Mouse (Mus musculus) hindbrain, embryonic 16.5 days (tissue): ENCODE measurements at regions not wholly inside any gene's neighbourhood (a gene's known extent, or its start where the extent isn't known, plus 50 kb on each side); places are given as distances from the start of the nearest gene placed in this dataset.
A peak's percentile ranks its signal among the peaks of the same experiment; 100 is the strongest.

ENCODE experiments used
- ATAC-seq: fragments of 200-750 bp; cut with Nextera tagmentation; 2 replicates; pipeline ENCODE4 v1.8.0; 2017; ENCODE audit warnings: moderate TSS enrichment, moderate library complexity
- H3K27ac ChIP-seq: fragments of 300-500 bp; sonication (generic); 2 replicates; pipeline ENCODE4 v1.5.1; 2014; ENCODE audit warnings: low read depth, mild to moderate bottlenecking, control low read depth, low read length, moderate library complexity
- H3K27me3 ChIP-seq: fragments of 300-500 bp; sonication (generic); replicated peaks from 2 replicates; pipeline ENCODE4 v1.6.1; 2014; ENCODE audit warnings: low read length; ENCODE audit not compliant: control insufficient read depth, insufficient read depth
- H3K36me3 ChIP-seq: fragments of 300-500 bp; sonication (generic); 2 replicates; pipeline ENCODE4 v1.6.1; 2014; ENCODE audit warnings: mild to moderate bottlenecking, low read length, moderate library complexity, mixed read lengths; ENCODE audit not compliant: control insufficient read depth, insufficient read depth
- H3K4me1 ChIP-seq: fragments of 300-500 bp; sonication (generic); 2 replicates; pipeline ENCODE4 v1.6.1; 2014; ENCODE audit warnings: low read depth, low read length; ENCODE audit not compliant: control insufficient read depth, insufficient read depth
- H3K4me2 ChIP-seq: fragments of 300-500 bp; sonication (generic); 2 replicates; pipeline ENCODE4 v1.6.1; 2014; ENCODE audit warnings: mild to moderate bottlenecking, low read length, control low read depth, moderate library complexity
- H3K4me3 ChIP-seq: fragments of 300-500 bp; sonication (generic); 2 replicates; pipeline ENCODE4 v1.5.1; 2014; ENCODE audit warnings: mild to moderate bottlenecking, low read length, control low read depth, moderate library complexity
- H3K9ac ChIP-seq: fragments of 300-500 bp; sonication (generic); 2 replicates; pipeline ENCODE4 v1.6.1; 2014; ENCODE audit warnings: low read depth, mild to moderate bottlenecking, control low read depth, low read length, moderate library complexity
- H3K9me3 ChIP-seq: fragments of 300-500 bp; sonication (generic); 2 replicates; pipeline ENCODE4 v1.6.1; 2014; ENCODE audit warnings: mild to moderate bottlenecking, low read length, moderate library complexity; ENCODE audit not compliant: control insufficient read depth
- WGBS: fragments of 180-500 bp; shearing (Covaris S2); extraction: QIAGEN DNeasy Blood & Tissue Kit; methylation state at CpG from one replicate; pipeline ENCODE4 v1.1.7; 2014; 5-methylcytosine and 5-hydroxymethylcytosine counted together

DNA sequence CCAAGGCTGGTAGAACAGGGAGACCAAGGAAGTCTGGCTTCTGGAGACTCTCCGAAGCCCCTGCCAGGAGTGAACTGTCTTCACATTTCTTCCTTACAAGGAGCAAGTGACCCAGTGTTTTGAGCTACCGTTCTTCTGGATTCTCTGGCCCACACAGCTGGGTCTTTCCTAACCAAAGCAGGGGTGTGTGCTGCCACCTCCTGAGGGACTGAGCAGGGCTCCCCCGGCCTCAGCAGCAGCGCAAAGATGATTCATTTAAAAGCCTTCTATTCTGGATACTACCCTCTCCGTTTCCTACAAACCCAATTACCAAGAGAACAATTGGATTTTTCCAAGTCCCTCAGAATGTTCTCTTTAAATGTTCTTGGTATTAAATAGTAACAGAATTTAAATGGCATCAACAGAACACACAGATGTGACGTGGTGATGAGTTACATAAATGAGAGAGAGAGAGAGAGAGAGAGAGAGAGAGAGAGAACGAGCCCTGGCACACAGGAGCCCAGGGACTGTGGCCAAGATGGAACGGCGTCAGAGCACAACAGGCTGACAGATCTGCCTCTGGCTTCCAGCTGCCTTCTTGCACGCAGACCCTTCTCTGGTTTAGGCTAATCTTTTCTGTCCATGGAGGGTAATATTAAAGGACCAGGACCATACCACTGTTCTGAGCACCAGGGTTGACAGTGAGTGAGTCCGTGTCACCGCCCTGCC is 191.6 kb downstream of the Agtpbp1 start:
- no peak overlapping the region for H3K4me2 ChIP-seq
- no peak for ATAC-seq
- H3K9me3 ChIP-seq, result no peaks in the 10 kb centered on the region
- no peak overlapping the region for H3K27ac ChIP-seq
- WGBS, result 64% methylated on average over 12 of the region's 12 CpGs
- H3K9ac ChIP-seq, result no peak overlapping the region
- no peaks in the 10 kb centered on the region for H3K36me3 ChIP-seq
- H3K27me3 ChIP-seq, result no peaks in the 10 kb centered on the region
- 0 out of 2 replicates have a peak, but pooled peaks cover 2% of the 10 kb centered on the region for H3K4me1 ChIP-seq
- H3K4me3 ChIP-seq, result no peak overlapping the region

DNA sequence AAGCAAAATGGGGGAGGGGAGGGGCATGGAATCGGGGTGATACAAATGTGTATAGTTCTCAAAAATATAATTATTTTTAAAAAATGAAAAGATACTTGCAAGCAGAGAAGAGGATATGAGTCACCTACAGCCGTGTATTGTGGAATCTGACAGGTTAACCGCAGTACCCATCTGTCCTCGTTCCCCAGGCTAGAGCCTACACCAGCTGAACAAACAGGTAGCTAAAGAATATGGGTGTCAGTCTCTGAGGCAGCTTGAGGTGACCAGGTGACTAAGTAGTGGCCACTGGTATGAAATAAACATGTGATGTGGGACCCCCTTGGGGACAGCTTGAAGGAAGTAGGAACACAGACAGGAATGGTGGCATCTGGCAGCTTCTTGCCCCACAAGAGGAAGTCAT is 192.2 kb downstream of the Agtpbp1 start:
- ATAC-seq, result no peak
- no peak overlapping the region for H3K4me3 ChIP-seq
- H3K4me2 ChIP-seq, result no peak overlapping the region
- WGBS, result 90% methylated on average over 4 of the region's 4 CpGs
- no peaks in the 10 kb centered on the region for H3K9me3 ChIP-seq
- H3K27ac ChIP-seq, result no peak overlapping the region
- no peaks in the 10 kb centered on the region for H3K36me3 ChIP-seq
- H3K9ac ChIP-seq, result no peak overlapping the region
- H3K4me1 ChIP-seq, result peaks cover 3% of the 10 kb centered on the region
- H3K27me3 ChIP-seq, result no peaks in the 10 kb centered on the region

DNA sequence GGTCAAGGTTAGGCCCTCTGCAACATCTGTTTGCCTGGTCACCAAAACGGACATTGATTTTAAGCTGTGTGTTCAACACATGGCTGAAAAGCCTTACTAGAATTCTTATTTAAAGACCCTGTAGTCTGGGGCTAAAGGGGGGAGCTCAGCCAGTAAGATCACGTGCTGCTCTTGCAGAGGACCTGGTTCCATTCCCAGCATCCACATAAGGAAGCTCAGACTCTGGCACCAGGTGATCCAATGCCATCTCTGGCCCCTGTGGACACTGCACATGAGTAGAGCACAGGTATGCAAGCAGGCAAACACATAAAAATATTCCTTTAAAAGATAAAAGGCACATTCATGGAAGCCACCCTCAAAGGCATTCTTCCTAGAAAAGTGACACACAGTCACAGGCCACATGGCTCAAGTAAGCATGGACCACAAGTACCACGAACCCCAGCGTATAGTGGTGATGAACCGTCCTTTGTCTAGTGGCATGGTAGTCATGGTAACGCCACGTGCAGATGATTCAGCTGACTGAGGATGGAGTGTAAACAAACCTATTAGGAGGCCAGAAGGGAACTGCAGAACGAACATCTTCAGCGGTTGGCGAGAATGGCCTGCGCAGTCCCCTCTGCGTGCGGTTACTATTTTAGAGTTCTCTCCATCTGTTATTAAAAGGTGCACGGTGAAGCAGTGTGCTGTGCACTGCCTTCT is 197.3 kb downstream of the Agtpbp1 start:
- H3K36me3 ChIP-seq, result no peaks in the 10 kb centered on the region
- peak; percentile 87 for ATAC-seq
- peaks cover 15% of the 10 kb centered on the region for H3K4me1 ChIP-seq
- H3K27ac ChIP-seq, result peak overlapping the region; percentile 14; the same call in 1 of the 2 replicates
- H3K9ac ChIP-seq, result no peak overlapping the region
- H3K9me3 ChIP-seq, result no peaks in the 10 kb centered on the region
- H3K4me3 ChIP-seq, result no peak overlapping the region
- H3K27me3 ChIP-seq, result no peaks in the 10 kb centered on the region
- H3K4me2 ChIP-seq, result no peak overlapping the region
- WGBS, result 52% methylated on average over 14 of the region's 14 CpGs

DNA sequence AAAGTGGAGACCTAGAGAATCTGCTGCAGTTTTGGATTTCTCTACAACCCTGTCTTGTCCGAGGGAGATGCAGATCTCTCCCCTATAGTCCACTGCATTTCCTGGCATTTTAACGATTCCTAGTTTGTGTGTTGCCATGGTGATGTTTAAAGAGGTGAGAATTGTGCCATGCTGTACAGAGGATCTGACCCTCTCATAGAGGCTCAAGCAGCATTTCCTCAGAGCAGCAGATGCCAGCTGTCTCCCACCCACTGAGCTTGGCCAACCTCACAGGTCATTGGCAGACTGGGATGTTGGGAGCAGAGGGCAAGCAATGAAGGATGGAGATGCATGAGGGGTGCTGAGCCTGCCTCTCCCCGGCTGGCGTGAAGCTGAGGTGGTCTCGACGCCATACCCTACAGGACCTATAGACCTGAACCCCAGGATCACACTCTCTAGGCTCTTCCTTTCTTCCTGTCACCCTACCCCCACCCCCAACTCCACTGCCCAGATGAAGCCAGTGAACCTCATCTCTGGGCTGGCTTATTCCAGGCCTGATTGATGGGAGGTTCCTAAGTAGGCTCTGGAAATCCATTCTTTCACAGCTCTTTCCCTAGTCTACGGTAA is 198.0 kb downstream of the Agtpbp1 start:
- Histone ChIP-seq H3K4me2 (no peak overlapping the region), H3K36me3 (no peaks in the 10 kb centered on the region), H3K9me3 (no peaks in the 10 kb centered on the region), H3K4me3 (no peak overlapping the region), H3K27ac (peak overlapping the region; percentile 14), H3K9ac (no peak overlapping the region), H3K27me3 (no peaks in the 10 kb centered on the region), H3K4me1 (peaks cover 15% of the 10 kb centered on the region)
- peak; percentile 75 for ATAC-seq
- WGBS, result 65% methylated on average over 7 of the region's 7 CpGs

DNA sequence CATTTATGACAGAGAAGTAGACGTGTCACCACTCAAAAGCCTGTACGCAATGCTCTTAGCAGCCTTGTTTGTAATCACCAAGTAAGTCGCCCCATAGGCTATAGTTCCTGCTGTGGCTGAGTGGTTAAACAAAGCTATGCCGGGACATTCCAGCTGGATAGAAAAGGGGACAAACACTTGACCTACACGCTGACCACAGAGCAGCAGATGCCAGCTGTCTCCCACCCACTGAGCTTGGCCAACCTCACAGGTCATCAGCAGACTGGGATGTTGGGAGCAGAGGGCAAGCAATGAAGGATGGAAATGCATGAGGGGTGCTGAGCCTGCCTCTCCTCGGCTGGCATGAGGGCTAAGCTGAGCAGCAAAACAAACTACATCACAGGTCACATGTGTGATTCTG is 199.2 kb downstream of the Agtpbp1 start:
- Histone ChIP-seq H3K4me1 (peaks cover 13% of the 10 kb centered on the region), H3K4me2 (no peak overlapping the region), H3K9ac (no peak overlapping the region), H3K9me3 (no peaks in the 10 kb centered on the region), H3K4me3 (no peak overlapping the region), H3K36me3 (no peaks in the 10 kb centered on the region), H3K27ac (no peak overlapping the region), H3K27me3 (no peaks in the 10 kb centered on the region)
- WGBS, result 55% methylated on average over 6 of the region's 6 CpGs
- ATAC-seq, result no peak

DNA sequence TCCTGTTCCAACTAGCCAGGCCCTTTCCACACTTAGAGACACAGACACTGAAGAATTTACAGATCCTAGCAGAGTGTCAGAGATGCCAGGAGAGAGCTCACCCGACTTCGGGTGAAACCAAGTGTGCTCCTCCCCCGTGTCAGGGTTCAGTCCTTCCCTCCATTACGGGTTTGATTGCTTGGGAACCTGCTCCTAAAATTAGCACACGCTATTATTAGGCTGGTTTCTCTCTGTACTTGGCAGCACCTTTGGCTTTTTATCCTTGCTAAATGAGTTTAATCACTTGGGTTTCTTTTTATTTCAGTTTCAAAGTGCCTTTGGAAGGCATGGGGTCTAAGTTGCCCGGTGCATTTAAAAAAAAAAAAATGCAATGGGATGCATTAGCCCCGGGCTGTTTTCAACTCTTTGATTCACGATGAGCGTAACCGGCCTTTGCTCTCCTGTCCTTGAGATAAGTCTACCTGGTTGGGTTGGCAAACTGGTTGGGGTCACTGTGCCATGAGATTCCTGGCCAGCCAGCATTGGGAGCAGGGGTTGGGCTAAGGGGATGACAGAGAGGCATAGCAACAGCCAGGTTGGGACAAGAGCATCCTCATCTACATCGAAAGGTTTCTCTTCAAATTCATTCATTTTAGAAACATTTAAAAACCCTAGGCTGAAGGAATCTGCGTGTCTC is 214.7 kb downstream of the Agtpbp1 start:
- Histone ChIP-seq H3K4me2 (no peak overlapping the region), H3K36me3 (no peaks in the 10 kb centered on the region)
- 84% methylated on average over 12 of the region's 12 CpGs for WGBS

DNA sequence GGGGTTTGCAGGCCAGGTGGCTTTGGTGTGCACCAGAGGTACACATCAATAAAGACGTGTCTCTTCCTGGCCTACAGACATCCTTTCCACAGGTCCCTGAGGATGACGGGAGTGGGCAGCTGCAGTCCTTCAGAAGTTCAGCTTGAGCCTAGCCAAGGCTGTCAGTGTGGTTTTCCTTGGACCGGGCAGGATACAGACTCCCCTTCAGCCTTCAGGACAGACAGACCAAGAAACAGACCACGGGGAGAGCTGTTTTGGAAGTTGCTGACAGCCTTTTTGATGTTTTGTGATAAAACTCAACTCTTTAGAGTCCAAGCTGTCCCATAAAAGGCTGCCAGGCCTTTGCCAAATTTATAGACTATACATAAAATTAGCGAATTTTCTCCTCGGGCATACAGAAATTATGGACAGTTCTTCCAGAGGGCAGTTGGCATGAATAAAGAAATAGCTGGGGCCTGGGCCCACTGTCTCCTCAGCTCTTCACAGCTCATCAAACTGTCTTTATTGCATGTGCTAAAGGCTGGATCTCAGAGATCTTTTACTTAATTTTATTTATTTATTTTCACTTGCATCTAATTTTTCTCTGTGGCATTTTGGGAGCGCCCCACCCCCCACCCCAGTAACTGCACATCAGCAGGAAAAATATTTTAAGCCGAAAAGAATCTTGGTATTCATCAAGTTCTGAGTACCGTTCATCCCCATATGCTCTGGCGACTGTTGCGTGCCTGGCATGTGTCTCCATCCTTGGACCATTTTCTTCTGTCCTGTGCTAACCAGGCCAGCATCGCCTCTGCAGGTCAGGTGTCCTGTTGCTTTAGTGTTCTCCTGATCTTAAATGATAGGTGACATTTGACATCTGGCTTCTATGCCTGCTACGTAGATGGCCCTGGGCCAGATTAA is 216.2 kb downstream of the Agtpbp1 start:
- Histone ChIP-seq H3K4me1 (no peaks in the 10 kb centered on the region), H3K27ac (no peak overlapping the region), H3K9ac (no peak overlapping the region), H3K9me3 (no peaks in the 10 kb centered on the region), H3K4me2 (no peak overlapping the region), H3K36me3 (no peaks in the 10 kb centered on the region), H3K4me3 (no peak overlapping the region), H3K27me3 (no peaks in the 10 kb centered on the region)
- ATAC-seq, result no peak
- 85% methylated on average over 13 of the region's 13 CpGs for WGBS

More for the DNA sequence above, 214.7 kb downstream of the Agtpbp1 start:
- Histone ChIP-seq H3K27ac (no peak overlapping the region), H3K9me3 (no peaks in the 10 kb centered on the region), H3K9ac (no peak overlapping the region), H3K4me1 (no peaks in the 10 kb centered on the region), H3K27me3 (no peaks in the 10 kb centered on the region), H3K4me3 (no peak overlapping the region)
- no peak for ATAC-seq

DNA sequence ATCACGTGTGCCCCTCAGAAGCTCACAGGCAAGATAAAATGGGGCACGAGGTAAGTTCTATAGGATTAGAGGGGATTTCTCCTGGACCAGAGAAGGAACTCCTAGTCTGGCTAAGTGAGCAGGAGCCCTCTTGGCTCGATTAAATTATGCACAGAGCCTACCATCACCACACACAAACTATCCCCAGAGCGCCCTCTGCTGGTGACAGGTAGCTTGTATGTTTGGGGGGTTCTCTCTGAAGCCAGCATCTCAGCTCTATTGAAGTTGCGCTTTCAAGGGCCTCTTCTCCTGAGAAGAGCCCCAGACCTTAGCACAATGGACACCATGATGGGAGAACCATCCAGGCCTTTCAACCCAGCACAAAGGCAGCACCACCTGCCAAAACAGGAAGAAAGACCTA is 219.6 kb downstream of the Agtpbp1 start:
- no peaks in the 10 kb centered on the region for H3K27me3 ChIP-seq
- no peak overlapping the region for H3K27ac ChIP-seq
- peak; percentile 52 for ATAC-seq
- no peak overlapping the region for H3K9ac ChIP-seq
- no peak overlapping the region for H3K4me3 ChIP-seq
- no peaks in the 10 kb centered on the region for H3K9me3 ChIP-seq
- no peaks in the 10 kb centered on the region for H3K4me1 ChIP-seq
- H3K36me3 ChIP-seq, result no peaks in the 10 kb centered on the region
- WGBS, result 38% methylated on average over 5 of the region's 5 CpGs
- no peak overlapping the region for H3K4me2 ChIP-seq
